Mouse (Mus musculus) bone marrow, adult 2 months (tissue): ENCODE measurements around the gene Robo4.

Source experiments
- CTCF ChIP-seq: fragments of 200-500 bp; IDR thresholded peaks from 2 replicates; pipeline ENCODE4 v1.5.1; 2011; ENCODE audit warnings: low read length, control low read depth; ENCODE audit not compliant: control insufficient read depth, insufficient read depth
- POLR2A ChIP-seq: fragments of 200-500 bp; IDR thresholded peaks from 2 replicates; pipeline ENCODE4 v1.6.1; 2011; ENCODE audit warnings: low read depth, mild to moderate bottlenecking, control low read depth, low read length, borderline replicate concordance; ENCODE audit not compliant: control insufficient read depth

DNA sequence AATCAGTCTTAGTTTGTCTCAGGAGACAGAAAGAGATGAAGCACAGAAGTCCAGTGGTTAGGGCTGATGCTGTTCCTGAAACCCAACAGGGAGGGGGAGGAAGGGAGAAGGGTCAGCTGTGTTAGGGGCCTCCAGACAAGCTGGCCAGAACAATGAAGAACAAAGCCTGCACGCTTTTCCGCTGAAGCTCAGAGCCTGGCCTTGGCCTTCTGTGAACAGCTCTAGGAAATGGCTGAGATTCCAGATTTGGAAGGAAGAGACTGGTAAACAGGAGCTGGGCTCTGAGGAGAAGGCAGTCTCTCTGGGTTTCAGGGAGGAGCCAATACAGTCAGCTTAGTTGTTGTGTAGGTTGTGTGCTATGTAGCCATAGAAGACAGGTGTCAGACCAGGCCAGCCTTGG is 1.1 kb upstream of the Robo4 start:
- TF ChIP-seq POLR2A: no peak
- TF ChIP-seq CTCF: no peak
